Mouse (Mus musculus) Muller cell, postnatal 12 days (primary cell): Measurements from ENCODE around the gene Tmx2.
"Not testable (repeated sequence)": the region's sequence is repeated elsewhere in the genome, so short reads cannot be mapped to it uniquely, and the experiment has no call there.

Experiments
- DNase-seq: peaks from one replicate; pipeline ENCODE4 v3.0.0-alpha.2; 2015; ENCODE audit errors: inconsistent ontology term

The Tmx2 gene

GRCm38 (mm10) chr2:84679016-84679415 lies at the start of gene Tmx2:
Gene Tmx2, minus strand, starts transcription at chr2:84679140.
- no peak for DNase-seq

DNA sequence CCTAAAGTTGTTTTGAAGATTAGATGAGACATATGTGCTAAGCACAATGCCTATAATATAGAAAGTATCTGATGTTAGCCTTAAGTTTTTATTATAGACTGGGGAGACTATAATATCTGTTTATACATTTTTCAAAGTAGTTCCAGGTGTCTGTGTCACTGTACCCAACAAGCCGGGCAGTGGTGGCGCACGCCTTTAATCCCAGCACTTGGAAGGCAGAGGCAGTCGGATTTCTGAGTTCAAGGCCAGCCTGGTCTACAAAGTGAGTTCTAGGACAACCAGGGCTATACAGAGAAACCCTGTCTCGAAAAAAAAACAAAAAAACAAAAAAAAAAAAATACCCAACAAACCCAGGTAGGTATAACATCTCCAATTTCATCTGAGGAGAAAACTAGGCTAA lies 49.3 kb upstream of the Tmx2 start:
- DNase-seq, result not testable (repeated sequence)

GRCm38 (mm10) chr2:84727172-84727858 lies 48.4 kb upstream of the Tmx2 start, which contains the start of gene Clp1:
Gene Clp1, minus strand, starts transcription at chr2:84727350.
- peak; percentile 99 for DNase-seq

- DNase-seq, result no peak
These were observed 47.8 kb upstream of the Tmx2 start for GRCm38 (mm10) chr2:84726716-84727115.

- no peak for DNase-seq
These were observed 46.8 kb upstream of the Tmx2 start for GRCm38 (mm10) chr2:84725770-84726169.

DNA sequence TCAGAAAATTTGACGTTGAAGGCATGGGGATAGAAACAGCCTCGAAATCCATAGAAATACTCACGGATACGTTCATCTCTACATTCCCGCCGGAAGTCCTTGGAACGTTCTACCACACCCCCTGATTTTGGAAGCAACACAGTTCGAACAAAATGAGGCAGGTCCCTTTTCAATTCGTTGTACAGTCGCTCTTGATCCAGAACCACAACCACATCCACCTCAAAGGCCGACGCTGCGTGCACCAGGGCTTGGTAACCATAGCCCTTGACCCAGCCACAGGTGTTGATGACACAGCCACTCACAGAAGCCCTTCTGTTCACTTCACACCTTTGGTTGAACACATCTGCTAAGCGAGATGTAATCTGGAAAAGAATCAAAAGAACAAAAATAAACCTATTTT lies 44.9 kb upstream of the Tmx2 start:
- no peak for DNase-seq

DNA sequence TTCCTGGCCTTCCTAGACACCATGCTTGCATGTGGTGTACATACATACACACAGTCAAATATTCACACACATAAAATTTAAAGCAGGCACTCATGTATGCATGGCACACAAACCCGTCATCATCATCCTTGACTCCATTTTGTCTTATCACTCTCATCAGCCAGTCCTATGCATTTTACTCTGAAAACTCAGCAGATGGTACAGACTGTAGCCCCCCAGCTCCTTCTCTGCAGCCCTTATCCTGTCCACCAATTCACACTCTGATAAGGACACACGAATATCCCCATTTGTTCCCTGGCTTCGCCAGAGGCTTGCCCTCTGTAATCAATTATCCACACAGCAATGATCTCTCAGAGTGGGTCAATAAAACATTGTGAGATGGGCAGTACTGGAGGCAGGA lies 42.2 kb upstream of the Tmx2 start:
- DNase-seq, result no peak

DNA sequence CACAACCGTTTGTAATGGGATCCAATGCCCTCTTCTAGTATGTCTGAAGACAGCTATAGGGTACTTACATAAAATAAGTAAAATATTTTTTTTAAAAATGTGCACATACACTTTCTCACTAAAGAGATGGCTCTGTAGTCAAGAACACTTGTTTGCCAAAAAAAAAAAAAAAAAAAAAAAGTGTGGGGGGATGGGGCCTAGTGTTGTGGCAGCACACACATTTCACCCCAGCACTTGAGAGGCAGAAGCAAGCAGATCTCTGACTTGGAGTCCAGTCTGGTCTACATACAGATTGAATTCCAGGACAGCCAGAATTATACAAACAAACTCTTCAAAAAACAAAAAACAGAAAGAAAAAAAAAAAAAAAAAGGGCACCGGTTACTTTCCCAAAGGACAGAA lies 41.8 kb upstream of the Tmx2 start:
- no peak for DNase-seq

DNA sequence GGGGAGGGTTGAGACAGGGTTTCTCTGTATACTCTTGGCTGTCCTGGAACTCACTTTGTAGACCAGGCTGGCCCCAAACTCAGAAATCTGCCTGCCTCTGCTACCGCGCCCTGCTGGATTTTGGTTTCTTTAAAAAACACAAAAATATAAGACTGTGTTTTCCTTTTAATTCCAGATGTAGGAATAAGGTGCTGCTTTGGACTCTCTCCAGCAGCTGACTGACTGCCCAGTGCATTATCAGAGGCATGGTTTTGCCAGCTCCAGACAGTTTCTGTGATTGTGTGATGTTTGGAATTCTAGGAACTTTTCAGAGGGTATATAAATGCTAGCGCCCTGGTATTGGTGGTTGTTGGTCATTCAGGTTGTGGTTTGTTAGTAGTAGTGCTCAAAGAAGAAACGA lies 38.4 kb upstream of the Tmx2 start:
- no peak for DNase-seq

DNA sequence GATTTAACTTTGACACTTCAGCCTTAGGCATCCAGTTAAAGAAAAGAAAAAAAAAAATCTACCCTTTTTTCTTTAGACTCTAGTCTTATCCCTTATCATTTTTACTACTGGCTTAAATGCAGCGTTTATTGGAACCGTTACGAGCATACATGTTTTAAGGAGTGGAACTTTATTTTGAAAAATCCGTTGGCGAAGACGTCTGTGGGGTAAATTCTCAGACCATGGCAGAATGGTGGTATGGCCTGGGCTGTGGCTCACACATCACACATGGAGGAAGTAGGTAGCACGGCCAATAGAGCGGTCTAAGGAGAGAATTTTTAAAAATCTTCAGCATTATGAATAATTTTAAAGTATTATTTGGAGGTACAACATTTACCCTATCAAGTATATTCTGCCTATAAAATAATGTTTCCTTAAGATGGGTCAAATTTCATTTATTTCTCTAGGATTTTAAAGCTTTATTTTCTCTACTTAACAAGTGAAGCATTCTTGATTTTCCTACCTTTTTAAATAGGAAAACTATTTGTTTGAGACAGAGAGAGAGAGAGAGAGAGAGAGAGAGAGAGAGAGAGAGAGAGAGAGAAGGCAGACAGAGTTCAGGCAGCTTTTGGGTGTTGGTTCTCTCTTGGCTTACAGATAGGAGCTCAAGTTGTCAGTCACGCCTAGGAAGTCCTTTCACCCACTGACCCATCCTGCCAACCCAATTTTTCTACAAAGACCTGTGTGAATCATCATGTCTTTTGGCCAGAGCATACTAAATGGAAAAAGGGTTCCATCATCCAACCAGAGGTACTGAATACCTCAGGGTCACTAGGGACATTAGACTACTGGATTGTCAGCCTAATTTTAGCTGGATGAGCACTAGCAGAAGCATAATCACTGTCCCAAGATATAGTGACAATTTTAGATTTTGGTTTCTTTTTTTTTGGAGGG lies 37.7 kb upstream of the Tmx2 start:
- peak; percentile 64 for DNase-seq

GRCm38 (mm10) chr2:84715562-84716361 lies 36.8 kb upstream of the Tmx2 start:
- no peak for DNase-seq

DNA sequence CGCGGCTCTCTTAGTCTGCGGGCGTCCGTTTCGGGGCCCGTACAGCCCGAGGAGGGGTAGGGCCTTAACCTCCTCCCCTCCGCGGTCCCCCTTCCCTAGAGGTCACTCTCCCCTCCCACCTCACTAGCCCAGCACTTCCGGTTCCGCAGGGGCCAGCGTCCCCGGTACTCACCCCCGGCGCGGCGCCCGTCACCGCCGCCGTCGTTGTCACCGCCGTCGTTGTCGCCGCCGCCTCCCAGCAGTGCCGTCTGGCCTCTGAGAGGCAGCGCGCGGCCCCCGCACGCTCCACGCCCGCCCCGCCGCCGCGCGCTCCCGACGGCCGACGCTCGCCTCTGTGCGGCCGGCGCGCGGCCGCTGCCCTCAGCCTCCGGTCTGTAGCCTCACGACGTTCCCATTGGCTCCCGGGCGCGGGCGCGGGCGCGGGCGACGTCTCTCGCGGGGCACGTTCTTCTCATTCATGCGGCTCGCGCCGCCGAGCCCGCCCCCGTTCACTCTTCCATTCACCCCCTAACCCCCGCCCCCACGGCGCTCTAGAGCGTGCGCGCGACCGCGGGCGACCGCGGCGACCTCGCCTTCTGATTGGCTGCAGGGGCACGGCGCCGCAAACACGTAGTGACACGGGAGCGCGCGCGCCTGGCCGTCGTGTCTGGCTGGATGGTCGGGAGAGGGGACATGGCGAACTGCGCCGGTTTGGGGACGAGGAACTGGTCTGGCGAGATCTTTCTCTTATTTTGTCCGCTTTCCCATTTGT lies 36.0 kb upstream of the Tmx2 start, which contains the start of gene Zdhhc5:
Zdhhc5 (minus strand) TSS at position 370 of the 751 bp plus-strand sequence.
- peak; percentile 100 for DNase-seq

GRCm38 (mm10) chr2:84714422-84714810 lies 35.5 kb upstream of the Tmx2 start:
- no peak for DNase-seq

DNA sequence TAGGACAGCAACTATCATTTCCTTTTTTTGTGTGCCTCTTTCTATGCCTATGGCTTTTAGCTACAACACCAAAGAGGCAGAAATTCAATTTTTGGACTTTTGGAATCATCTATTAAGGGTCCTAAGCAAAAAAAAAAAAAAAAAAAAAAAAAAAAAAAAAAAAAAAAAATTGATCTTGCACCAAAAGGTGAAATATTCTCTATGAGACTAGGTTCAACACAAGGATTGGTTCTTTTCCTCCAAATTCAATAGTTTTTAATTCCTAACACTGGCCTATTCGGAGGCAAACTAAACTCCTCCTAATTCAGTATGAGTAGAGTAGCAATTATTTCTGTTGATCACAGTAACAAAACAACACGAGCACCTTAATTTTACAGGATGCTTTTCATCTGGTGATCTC lies 33.0 kb upstream of the Tmx2 start:
- no peak for DNase-seq

DNA sequence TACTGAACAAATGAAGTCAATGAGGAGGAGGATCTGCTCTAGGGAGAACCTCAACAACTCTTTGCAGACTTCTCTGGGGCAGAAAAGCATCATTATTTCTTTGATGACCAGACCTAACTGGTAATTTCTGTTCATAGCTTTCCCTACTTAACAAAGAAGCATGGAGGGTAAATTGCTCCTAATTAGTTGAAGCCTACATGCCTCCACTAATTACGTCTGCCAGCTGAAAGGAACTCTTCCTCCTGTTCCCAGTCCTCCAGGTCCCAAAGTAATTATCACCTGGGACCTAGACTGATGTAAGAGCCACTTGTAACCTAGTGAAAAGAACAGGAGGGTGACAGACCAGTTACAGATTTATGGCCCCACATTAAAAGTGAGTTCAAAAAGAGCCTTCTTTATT lies 28.6 kb upstream of the Tmx2 start:
- peak; percentile 60 for DNase-seq

- DNase-seq, result no peak
These were observed 26.4 kb upstream of the Tmx2 start for GRCm38 (mm10) chr2:84705295-84705694.

DNA sequence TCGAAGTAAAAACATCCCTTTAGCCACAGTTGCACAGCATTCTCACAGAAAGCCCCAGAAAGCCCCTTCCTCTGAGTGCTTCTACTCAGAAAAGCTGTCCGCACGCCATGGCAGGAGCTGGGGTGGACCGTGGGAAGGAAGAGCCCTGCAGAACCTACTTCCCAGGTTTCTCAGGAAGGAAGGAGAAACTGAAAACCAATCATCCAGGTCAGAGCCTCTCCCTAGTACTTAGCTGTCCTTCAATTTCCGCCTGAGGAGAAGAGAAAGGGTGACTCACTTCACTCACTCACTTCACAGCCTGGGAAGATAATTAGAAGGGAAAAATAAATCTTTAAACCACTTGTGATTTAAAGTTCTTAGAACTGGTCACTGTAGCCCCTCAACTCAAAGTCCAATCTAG lies 25.4 kb upstream of the Tmx2 start:
- DNase-seq, result peak; percentile 36

- DNase-seq, result no peak
These were observed 24.6 kb upstream of the Tmx2 start for GRCm38 (mm10) chr2:84703497-84703896.

DNA sequence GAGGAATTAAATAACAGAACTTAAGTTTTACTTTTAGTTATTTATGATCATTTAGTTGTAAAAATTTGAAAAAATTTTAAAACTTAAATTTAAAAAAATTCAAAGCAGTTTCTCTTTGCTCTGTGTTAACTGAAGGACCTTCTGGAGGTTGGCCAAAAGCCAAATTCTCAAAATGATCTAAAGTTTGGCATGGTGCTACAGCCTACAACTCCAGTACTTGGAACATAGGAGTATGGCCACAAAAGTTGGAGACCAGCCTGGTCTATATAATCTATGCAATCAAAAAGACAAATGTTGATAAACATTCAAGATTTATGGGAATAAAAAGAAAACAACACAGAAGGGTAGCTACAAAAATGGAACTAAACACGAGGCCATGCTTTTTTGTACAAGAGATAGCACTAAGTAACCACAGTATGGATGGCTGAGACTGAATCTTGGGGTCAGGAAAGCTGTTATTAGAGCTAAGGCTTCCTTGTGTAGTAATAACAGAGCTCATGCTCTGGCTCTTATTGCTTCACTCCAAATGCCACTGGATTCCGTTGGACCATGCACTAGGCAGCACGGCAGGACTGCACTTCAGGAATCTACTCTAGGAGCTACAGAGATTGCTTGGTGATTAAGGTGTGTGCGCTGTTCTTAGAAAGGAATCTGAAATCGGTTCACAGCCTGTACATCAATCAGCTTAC lies 16.2 kb upstream of the Tmx2 start:
- no peak for DNase-seq

GRCm38 (mm10) chr2:84690050-84690449 lies 11.1 kb upstream of the Tmx2 start:
- no peak for DNase-seq
